Mouse (Mus musculus) ES-E14 (cell line): ENCODE measurements at regions not wholly inside any gene's neighbourhood (a gene's known extent, or its start where the extent isn't known, plus 50 kb on each side); places are given as distances from the start of the nearest gene placed in this dataset.

Experiments used
- DNase-seq: peaks from one replicate; pipeline ENCODE4 v3.0.0-alpha.2; 2013; ENCODE audit warnings: low read depth, low spot score
- H3K27ac ChIP-seq: 2 replicates; pipeline ENCODE4 v1.5.1; 2012; ENCODE audit warnings: low read depth, mild to moderate bottlenecking, low read length, moderate library complexity, mixed read lengths; ENCODE audit not compliant: poor library complexity, insufficient read depth, severe bottlenecking
- H3K36me3 ChIP-seq: 2 replicates; pipeline ENCODE4 v1.6.1; 2012; ENCODE audit warnings: mild to moderate bottlenecking, low read length, moderate library complexity, mixed read lengths; ENCODE audit not compliant: control insufficient read depth, poor library complexity, insufficient read depth, severe bottlenecking
- H3K4me1 ChIP-seq, 2 experiments: fragments of 150-350 bp in 1 of 2; sonication (generic) in 1 of 2; 2 replicates each; pipeline ENCODE4 v1.6.1; 2012; ENCODE audit warnings: low read length in 2 of 2, mild to moderate bottlenecking in 1 of 2, mixed read lengths in 1 of 2; ENCODE audit not compliant: control insufficient read depth in 2 of 2, insufficient read depth in 2 of 2, poor library complexity in 1 of 2
- H3K4me3 ChIP-seq, 2 experiments: fragments of 150-350 bp in 1 of 2; sonication (generic) in 1 of 2; 2 replicates each; pipeline ENCODE4 v1.5.1; 2012; ENCODE audit warnings: low read length in 2 of 2, low read depth in 1 of 2, mild to moderate bottlenecking in 1 of 2, mixed read lengths in 1 of 2; ENCODE audit not compliant: insufficient read depth in 1 of 2, poor library complexity in 1 of 2, severe bottlenecking in 1 of 2
- H3K9ac ChIP-seq: 2 replicates; pipeline ENCODE4 v1.6.1; 2012; ENCODE audit warnings: low read depth, mild to moderate bottlenecking, low read length, mixed read lengths; ENCODE audit not compliant: poor library complexity, insufficient read depth, severe bottlenecking
- H3K9me3 ChIP-seq: fragments of 150-350 bp; sonication (generic); 2 replicates; pipeline ENCODE4 v1.6.1; 2012; ENCODE audit warnings: low read depth, mild to moderate bottlenecking, low read length; ENCODE audit not compliant: control insufficient read depth, insufficient read depth
- CHD2 ChIP-seq: IDR thresholded peaks from 2 replicates; pipeline ENCODE4 v1.6.1; 2014; ENCODE audit warnings: mild to moderate bottlenecking, low read depth, low read length, inconsistent platforms
- HCFC1 ChIP-seq: IDR thresholded peaks from 2 replicates; pipeline ENCODE4 v1.6.1; 2012; ENCODE audit warnings: low read length, inconsistent platforms, borderline replicate concordance; ENCODE audit not compliant: insufficient read depth
- MAFK ChIP-seq: IDR thresholded peaks from 2 replicates; pipeline ENCODE4 v1.6.1; 2014; ENCODE audit warnings: mild to moderate bottlenecking, low read depth, low read length, inconsistent platforms; ENCODE audit not compliant: insufficient read depth
- ZC3H11A ChIP-seq: IDR thresholded peaks from 2 replicates; pipeline ENCODE4 v1.6.1; 2012; ENCODE audit warnings: low read depth, mild to moderate bottlenecking, inconsistent platforms, low read length, borderline replicate concordance
- ZNF384 ChIP-seq: IDR thresholded peaks from 2 replicates; pipeline ENCODE4 v1.6.1; 2012; ENCODE audit warnings: low read depth, low read length, inconsistent platforms
- in situ Hi-C, 2 experiments: fragments of 600-800 bp; cut with MboI; formaldehyde crosslinking; loops; one replicate each; pipeline ENCODE4 v1.15.1; 2025; ENCODE audit warnings: low sequenced_read_pairs in 2 of 2, inconsistent platforms in 1 of 2; ENCODE audit not compliant: unreplicated experiment in 2 of 2

DNA sequence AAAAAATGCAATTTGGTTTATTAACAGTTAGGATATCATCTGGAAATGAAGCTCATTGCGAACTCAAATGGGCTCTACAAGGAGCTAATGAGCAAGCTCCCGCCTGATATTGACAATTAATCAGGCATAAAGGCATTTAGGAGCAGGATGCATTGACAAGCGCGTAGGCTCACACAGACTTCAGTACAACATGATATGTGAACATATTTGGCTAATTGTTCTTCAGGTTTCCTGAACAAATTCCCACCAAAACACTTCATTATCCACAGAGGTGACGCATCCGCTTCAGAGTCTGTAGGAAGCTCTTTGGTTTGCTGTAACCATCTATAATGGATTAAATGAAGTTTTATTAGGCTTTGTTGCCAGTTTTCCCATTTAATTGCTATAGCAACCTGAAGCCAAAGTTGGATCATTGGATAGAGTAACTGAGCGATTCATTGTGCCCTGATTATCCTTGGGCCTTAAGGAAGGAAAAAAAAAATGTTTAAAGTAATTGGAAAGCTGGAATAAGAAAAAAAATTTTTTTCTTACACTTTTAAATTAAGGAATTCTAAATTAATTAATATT lies 759.6 kb upstream of the Pou3f3 start:
- Histone ChIP-seq H3K4me1 (no peaks in the 10 kb centered on the region), H3K9me3 (no peaks in the 10 kb centered on the region), H3K27ac (no peak overlapping the region), H3K9ac (no peak overlapping the region), H3K36me3 (no peaks in the 10 kb centered on the region), H3K4me3 (no peak overlapping the region)
- in situ Hi-C loops = no loop called here
- TF ChIP-seq CHD2 (no peak), MAFK (no peak), ZC3H11A (no peak), ZNF384 (no peak), HCFC1 (no peak)
- no peak for DNase-seq

DNA sequence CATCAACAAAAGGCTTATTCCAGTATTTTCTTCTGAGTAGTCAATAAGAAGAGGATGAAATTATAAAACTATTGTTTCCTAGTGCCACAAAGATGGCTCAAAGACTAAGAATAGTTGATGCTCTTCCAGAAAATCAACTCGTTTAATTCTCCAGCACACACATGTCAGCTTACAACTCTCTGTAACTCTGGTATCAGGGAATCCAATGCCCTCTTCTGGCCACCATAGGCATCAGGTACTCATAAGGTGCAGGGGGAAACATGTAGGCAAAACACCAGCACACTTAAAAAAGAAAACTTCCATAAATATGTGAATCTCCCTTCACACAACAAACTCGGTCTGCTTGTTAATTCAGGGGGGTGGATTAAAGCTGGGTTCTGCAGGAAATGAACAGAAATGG lies 734.6 kb upstream of the Pou3f3 start:
- no peaks in the 10 kb centered on the region for H3K4me1 ChIP-seq
- no peak overlapping the region for H3K9ac ChIP-seq
- no peak overlapping the region for H3K27ac ChIP-seq
- no peaks in the 10 kb centered on the region for H3K9me3 ChIP-seq
- no peaks in the 10 kb centered on the region for H3K36me3 ChIP-seq
- DNase-seq = no peak
- in situ Hi-C loops = no loop called here
- no peak overlapping the region for H3K4me3 ChIP-seq
- TF ChIP-seq ZNF384 (no peak), ZC3H11A (no peak), MAFK (no peak), HCFC1 (no peak), CHD2 (no peak)

DNA sequence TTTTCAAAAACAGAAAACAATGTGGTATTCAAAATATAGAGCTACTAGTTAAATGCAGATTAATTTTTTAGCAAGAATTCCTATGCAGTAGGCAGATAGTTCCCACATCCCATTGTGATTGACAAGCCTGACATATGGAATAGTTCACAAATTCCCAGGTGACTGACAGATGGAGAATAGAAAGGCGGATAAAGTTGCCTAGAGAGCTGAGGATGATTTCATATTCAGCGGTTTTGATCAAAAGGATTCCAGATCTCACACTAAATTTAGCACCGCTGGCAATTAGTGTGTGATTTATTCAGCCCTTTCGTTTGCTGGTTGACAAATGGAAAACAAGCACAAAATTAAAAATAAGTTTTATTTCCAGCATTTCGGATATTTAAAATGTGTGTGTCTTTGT lies 714.0 kb upstream of the Pou3f3 start:
- Histone ChIP-seq H3K9ac (no peak overlapping the region), H3K4me1 (no peaks in the 10 kb centered on the region), H3K4me3 (no peak overlapping the region), H3K27ac (no peak overlapping the region), H3K9me3 (no peaks in the 10 kb centered on the region), H3K36me3 (no peaks in the 10 kb centered on the region)
- no peak for TF ChIP-seq ZC3H11A
- no peak for TF ChIP-seq ZNF384
- no peak for TF ChIP-seq CHD2
- no peak for TF ChIP-seq HCFC1
- TF ChIP-seq MAFK = no peak
- in situ Hi-C loops = no loop called here
- no peak for DNase-seq

DNA sequence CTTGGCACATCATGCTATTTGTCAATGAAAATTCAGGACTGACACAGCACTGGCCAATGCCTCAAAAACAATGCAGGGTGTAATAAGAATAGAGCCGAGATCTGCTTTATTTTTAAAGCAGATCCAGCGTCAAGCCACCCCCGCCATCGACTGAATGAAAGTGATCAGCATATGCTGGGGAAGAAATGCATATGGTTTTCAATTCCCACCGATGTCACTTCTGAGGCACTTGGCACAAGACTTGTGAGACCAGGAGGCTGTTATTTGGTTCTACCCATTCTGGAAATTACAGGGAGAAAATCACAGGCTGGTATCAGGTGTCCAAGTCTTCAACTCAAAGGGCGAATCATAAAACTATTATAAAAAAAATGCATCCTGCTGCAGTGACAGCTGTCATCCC lies 689.3 kb upstream of the Pou3f3 start:
- H3K9me3 ChIP-seq = no peaks in the 10 kb centered on the region
- no peak for DNase-seq

DNA sequence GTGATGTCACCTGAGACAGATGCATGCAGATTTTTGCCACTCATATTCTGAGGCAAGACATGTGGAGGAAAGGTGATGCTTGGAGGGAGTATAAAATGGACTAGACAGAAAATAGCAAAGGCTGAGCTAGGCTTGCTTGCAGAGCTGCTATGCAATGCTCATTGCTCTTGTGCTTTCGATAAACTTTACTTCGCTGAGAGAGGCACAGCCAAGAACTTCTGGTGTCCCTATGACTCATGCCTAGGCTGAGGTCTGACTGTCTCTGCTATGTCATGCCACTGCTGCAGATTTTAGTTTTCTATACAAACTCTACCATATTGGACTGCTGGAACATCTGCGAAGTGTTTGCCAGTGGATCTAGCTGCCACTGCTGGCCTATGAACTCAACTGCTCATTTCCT lies 687.5 kb upstream of the Pou3f3 start:
- H3K9ac ChIP-seq = no peak overlapping the region
- TF ChIP-seq ZNF384 (no peak), MAFK (no peak), HCFC1 (no peak), CHD2 (no peak), ZC3H11A (no peak)
- in situ Hi-C loops = no loop called here

More for the DNA sequence above, 689.3 kb upstream of the Pou3f3 start:
- no peak overlapping the region for H3K9ac ChIP-seq
- TF ChIP-seq ZC3H11A = no peak
- TF ChIP-seq ZNF384 = no peak
- no peak for TF ChIP-seq MAFK
- no peak for TF ChIP-seq CHD2
- no peak for TF ChIP-seq HCFC1
- H3K36me3 ChIP-seq = no peaks in the 10 kb centered on the region
- in situ Hi-C loops = no loop called here
- H3K4me1 ChIP-seq = no peaks in the 10 kb centered on the region
- H3K4me3 ChIP-seq = no peak overlapping the region
- H3K27ac ChIP-seq = no peak overlapping the region

More for the DNA sequence above, 687.5 kb upstream of the Pou3f3 start:
- no peak for DNase-seq
- no peak overlapping the region for H3K27ac ChIP-seq
- no peaks in the 10 kb centered on the region for H3K4me1 ChIP-seq
- H3K4me3 ChIP-seq = no peak overlapping the region
- H3K9me3 ChIP-seq = no peaks in the 10 kb centered on the region
- no peaks in the 10 kb centered on the region for H3K36me3 ChIP-seq
